Mouse (Mus musculus) MEL (cell line): ENCODE measurements around the gene Rabgap1l. TPM values are rescaled to one million over a fixed set of nuclear protein-coding genes. Genes with fewer than 3 reads are reported as not detected.

Experiments
- DNase-seq: peaks from one replicate; pipeline ENCODE4 v3.0.0; 2011; ENCODE audit warnings: low read depth, low spot score
- H3K27ac ChIP-seq: 2 replicates; pipeline ENCODE4 v1.5.1; 2012; ENCODE audit warnings: low read depth, mild to moderate bottlenecking, control low read depth, low read length, moderate library complexity; ENCODE audit not compliant: control insufficient read depth
- H3K27me3 ChIP-seq, 2 experiments: fragments of 150-350 bp in 1 of 2; sonication (generic) in 1 of 2; 2 replicates each; pipeline ENCODE4 v1.6.1; 2012; ENCODE audit warnings: low read length in 2 of 2, mild to moderate bottlenecking in 2 of 2, improper control_type of control experiment in 1 of 2, moderate library complexity in 1 of 2; ENCODE audit not compliant: insufficient read depth in 2 of 2, control insufficient read depth in 1 of 2
- H3K36me3 ChIP-seq, 2 experiments: 2 replicates each; pipeline ENCODE4 v1.6.1; 2012 to 2014; ENCODE audit warnings: low read length in 2 of 2, improper control_type of control experiment in 1 of 2, inconsistent platforms in 1 of 2, mild to moderate bottlenecking in 1 of 2; ENCODE audit not compliant: insufficient read depth in 2 of 2, control insufficient read depth in 1 of 2
- H3K4me1 ChIP-seq, 2 experiments: fragments of 150-350 bp in 1 of 2; sonication (generic) in 1 of 2; 2 replicates each; pipeline ENCODE4 v1.6.1; 2012; ENCODE audit warnings: low read length in 2 of 2, improper control_type of control experiment in 1 of 2, mild to moderate bottlenecking in 1 of 2; ENCODE audit not compliant: insufficient read depth in 2 of 2, control insufficient read depth in 1 of 2
- H3K4me3 ChIP-seq, 2 experiments: fragments of 150-350 bp in 1 of 2; sonication (generic) in 1 of 2; 2 replicates each; pipeline ENCODE4 v1.5.1; 2012; ENCODE audit warnings: low read depth in 2 of 2, low read length in 2 of 2, mild to moderate bottlenecking in 2 of 2, moderate library complexity in 2 of 2, control low read depth in 1 of 2, improper control_type of control experiment in 1 of 2; ENCODE audit not compliant: control insufficient read depth in 1 of 2, insufficient read depth in 1 of 2
- H3K79me2 ChIP-seq: 2 replicates; pipeline ENCODE4 v1.6.1; 2012; ENCODE audit warnings: mild to moderate bottlenecking, low read length, moderate library complexity; ENCODE audit not compliant: control insufficient read depth, poor library complexity, insufficient read depth
- H3K9ac ChIP-seq: 2 replicates; pipeline ENCODE4 v1.6.1; 2012; ENCODE audit warnings: low read depth, mild to moderate bottlenecking, control low read depth, low read length, moderate library complexity; ENCODE audit not compliant: control insufficient read depth, poor library complexity, severe bottlenecking
- H3K9me3 ChIP-seq: fragments of 150-350 bp; sonication (generic); replicated peaks from 2 replicates; pipeline ENCODE4 v1.6.1; 2012; ENCODE audit warnings: mild to moderate bottlenecking, low read length, improper control_type of control experiment, moderate library complexity; ENCODE audit not compliant: insufficient read depth
- CHD2 ChIP-seq: IDR thresholded peaks from 2 replicates; pipeline ENCODE4 v1.6.1; 2011; ENCODE audit warnings: low read length, improper control_type of control experiment
- ETS1 ChIP-seq: IDR thresholded peaks from 2 replicates; pipeline ENCODE4 v1.6.1; 2012; ENCODE audit warnings: low read depth, mild to moderate bottlenecking, inconsistent platforms, low read length, improper control_type of control experiment, moderate library complexity
- KAT2A ChIP-seq: conservative IDR thresholded peaks from 2 replicates; pipeline ENCODE4 v1.6.1; 2012; ENCODE audit warnings: low read depth, low read length, improper control_type of control experiment, inconsistent platforms
- MAFK ChIP-seq: IDR thresholded peaks from 2 replicates; pipeline ENCODE4 v1.6.1; 2011; ENCODE audit warnings: low read depth, mild to moderate bottlenecking, low read length, improper control_type of control experiment, borderline replicate concordance
- MAX ChIP-seq: IDR thresholded peaks from 2 replicates; pipeline ENCODE4 v1.6.1; 2011; ENCODE audit warnings: low read length, improper control_type of control experiment
- MEF2A ChIP-seq: IDR thresholded peaks from 2 replicates; pipeline ENCODE4 v1.6.1; 2014; ENCODE audit warnings: low read depth, mild to moderate bottlenecking, inconsistent platforms, low read length, improper control_type of control experiment; ENCODE audit not compliant: poor library complexity, insufficient replicate concordance, severe bottlenecking; ENCODE audit errors: extremely low read depth
- MXI1 ChIP-seq: IDR thresholded peaks from 2 replicates; pipeline ENCODE4 v1.6.1; 2011; ENCODE audit warnings: mild to moderate bottlenecking, low read depth, low read length, improper control_type of control experiment
- NELFE ChIP-seq: IDR thresholded peaks from 2 replicates; pipeline ENCODE4 v1.6.1; 2011; ENCODE audit warnings: low read depth, low read length, improper control_type of control experiment
- NRF1 ChIP-seq: IDR thresholded peaks from 2 replicates; pipeline ENCODE4 v1.6.1; 2014; ENCODE audit warnings: low read depth, mild to moderate bottlenecking, inconsistent platforms, low read length, improper control_type of control experiment, moderate library complexity; ENCODE audit not compliant: poor library complexity, insufficient read depth, severe bottlenecking
- POLR2A ChIP-seq, 2 experiments: IDR thresholded peaks; 2 replicates each; pipeline ENCODE4 v1.6.1; 2011 to 2012; ENCODE audit warnings: low read length in 2 of 2, mild to moderate bottlenecking in 2 of 2, control low read depth in 1 of 2, improper control_type of control experiment in 1 of 2, low read depth in 1 of 2, moderate library complexity in 1 of 2; ENCODE audit not compliant: control insufficient read depth in 1 of 2, insufficient read depth in 1 of 2, poor library complexity in 1 of 2
- POLR2AphosphoS5 ChIP-seq: IDR thresholded peaks from 2 replicates; pipeline ENCODE4 v1.6.1; 2012; ENCODE audit warnings: low read depth, borderline replicate concordance, mild to moderate bottlenecking, inconsistent platforms, low read length, moderate library complexity, mixed read lengths
- RCOR1 ChIP-seq: IDR thresholded peaks from 2 replicates; pipeline ENCODE4 v1.6.1; 2012; ENCODE audit warnings: low read depth, mild to moderate bottlenecking, inconsistent platforms, low read length, improper control_type of control experiment
- SMC3 ChIP-seq: IDR thresholded peaks from 2 replicates; pipeline ENCODE4 v1.6.1; 2011; ENCODE audit warnings: low read depth, low read length, improper control_type of control experiment
- TBP ChIP-seq: IDR thresholded peaks from 2 replicates; pipeline ENCODE4 v1.8.0; 2011; ENCODE audit warnings: low read depth, low read length, improper control_type of control experiment
- USF1 ChIP-seq: IDR thresholded peaks from 2 replicates; pipeline ENCODE4 v1.6.1; 2014; ENCODE audit warnings: low read depth, mild to moderate bottlenecking, inconsistent platforms, low read length, improper control_type of control experiment, moderate library complexity
- USF2 ChIP-seq, 2 experiments: IDR thresholded peaks; 2 replicates each; pipeline ENCODE4 v1.6.1; 2011 to 2012; ENCODE audit warnings: improper control_type of control experiment in 2 of 2, low read length in 2 of 2, borderline replicate concordance in 1 of 2, inconsistent platforms in 1 of 2, low read depth in 1 of 2, mild to moderate bottlenecking in 1 of 2; ENCODE audit not compliant: insufficient read depth in 1 of 2
- ZC3H11A ChIP-seq: IDR thresholded peaks from 2 replicates; pipeline ENCODE4 v1.6.1; 2012; ENCODE audit warnings: low read depth, mild to moderate bottlenecking, inconsistent platforms, low read length, improper control_type of control experiment
- ZKSCAN1 ChIP-seq: IDR thresholded peaks from 2 replicates; pipeline ENCODE4 v1.6.1; 2012; ENCODE audit warnings: low read depth, mild to moderate bottlenecking, inconsistent platforms, low read length, improper control_type of control experiment, moderate library complexity
- ZNF384 ChIP-seq: IDR thresholded peaks from 2 replicates; pipeline ENCODE4 v1.6.1; 2012; ENCODE audit warnings: low read depth, mild to moderate bottlenecking, inconsistent platforms, low read length, improper control_type of control experiment
- polyA plus RNA-seq, 2 experiments: library from polyadenylated mRNA; stranded (reverse) in 1 of 2; unstranded in 1 of 2; fragments of >175 nt in 1 of 2; fragments of >200 nt in 1 of 2; gene quantifications; 2 replicates each; pipeline versions ENCODE4 v1.2.1 to v1.2.4; 2012; ENCODE audit warnings: low replicate concordance in 2 of 2, low read depth in 1 of 2; ENCODE audit not compliant: insufficient read length in 2 of 2, insufficient read depth in 1 of 2, missing spikeins in 1 of 2
- total RNA-seq: library from RNA; depleted of rRNA; stranded (reverse); fragments of 300-350 nt; gene quantifications from 2 replicates; pipeline ENCODE4 v1.2.3, GENCODE M21; 2012

Gene Rabgap1l
- total and polyA plus RNA-seq, 3 experiments, result 24.1 to 26.2 TPM; not detected in 1

- no peak for TF ChIP-seq MAX
- no peak for TF ChIP-seq USF2 (IDR thresholded peaks at IDR 0.05; ENCODE audit: borderline replicate concordance in 1 of 2, insufficient read depth in 1 of 2, low read depth in 1 of 2, low read length in 2 of 2)
- no peak for TF ChIP-seq USF1
- no peak for TF ChIP-seq POLR2AphosphoS5
- TF ChIP-seq ETS1, result no peak
- no peak for TF ChIP-seq MEF2A
- TF ChIP-seq TBP, result no peak
- no peak for TF ChIP-seq KAT2A
- no peak for TF ChIP-seq NELFE
- no peak for TF ChIP-seq CHD2
- TF ChIP-seq ZC3H11A, result no peak
- no peak for TF ChIP-seq ZNF384
- no peak for TF ChIP-seq POLR2A (IDR thresholded peaks at IDR 0.05; ENCODE audit: control insufficient read depth in 1 of 2, insufficient read depth in 1 of 2, low read depth in 1 of 2, low read length in 2 of 2, poor library complexity in 1 of 2)
- no peak for TF ChIP-seq RCOR1
- no peak for TF ChIP-seq MXI1
- TF ChIP-seq ZKSCAN1, result no peak
- TF ChIP-seq NRF1, result no peak
- TF ChIP-seq MAFK, result no peak
- TF ChIP-seq, all 39 proteins: peak for 0
- Histone ChIP-seq H3K9me3 (no peaks in the 10 kb centered on the region), H3K9ac (no peak overlapping the region), H3K27me3 (no peaks in the 10 kb centered on the region), H3K79me2 (no peaks in the 10 kb centered on the region), H3K36me3 (peaks cover 0 to 7% of the 10 kb centered on the region in 2 experiments; a peak in 3 of 4 replicates), H3K4me1 (peaks cover 0 to 5% of the 10 kb centered on the region in 2 experiments; a peak in 2 of 4 replicates), H3K4me3 (no peak overlapping the region), H3K27ac (no peak overlapping the region)
- peak; percentile 49 for DNase-seq
Observed at GRCm38 (mm10) chr1:160246844-160247243, 546.2 kb downstream of the Rabgap1l start.

- Histone ChIP-seq H3K36me3 (peaks cover 0 to 7% of the 10 kb centered on the region in 2 experiments; a peak in 3 of 4 replicates), H3K9me3 (no peaks in the 10 kb centered on the region), H3K9ac (no peak overlapping the region), H3K27me3 (no peaks in the 10 kb centered on the region), H3K4me3 (no peak overlapping the region), H3K79me2 (no peaks in the 10 kb centered on the region), H3K27ac (no peak overlapping the region), H3K4me1 (peaks cover 0 to 5% of the 10 kb centered on the region in 2 experiments; a peak in 2 of 4 replicates)
- no peak for TF ChIP-seq SMC3
- TF ChIP-seq RCOR1, result no peak
- peak; percentile 83 for DNase-seq
Observed at GRCm38 (mm10) chr1:160245954-160246353, 547.1 kb downstream of the Rabgap1l start.
